21 mouse cellular contexts compared by ENCODE assay signal in genomic region chr2:92277787-92278186, GRCm38 (mm10).
DNase-seq lines count a peak whose midpoint lies in the region; ATAC-seq and TF ChIP-seq lines count a peak whose summit lies in the region.
"Had no signal": no experiment of that assay in that cellular context is flagged by ENCODE, and none has a peak within 500 bp of the region (broad histone marks: within the 10 kb centered on the region; RNA-seq: fewer than 3 reads in every experiment).

No protein-coding gene starts in this region.

- H3K36me3 ChIP-seq in forebrain, embryonic 15.5 days, result no peaks in the 10 kb centered on the region
- no peaks in the 10 kb centered on the region; the same call in 1 of the 2 replicates for H3K36me3 ChIP-seq in forebrain, embryonic 10.5 days (replicated peaks)
- H3K36me3 ChIP-seq in neural tube, embryonic 15.5 days, result no peaks in the 10 kb centered on the region
- H3K36me3 ChIP-seq in hindbrain, postnatal 0 days (ENCODE audit: insufficient read depth, low read length), result no peaks in the 10 kb centered on the region
- H3K36me3 ChIP-seq: heart, embryonic 15.5 days; intestine, embryonic 15.5 days had no signal

- TF ChIP-seq CTCF in layer of hippocampus, adult 2 months (conservative IDR thresholded peaks at IDR 0.05), result no peak
- TF ChIP-seq CTCF in hindbrain, postnatal 0 days (IDR thresholded peaks at IDR 0.05; ENCODE audit: low read depth), result no peak

- peaks cover 26% of the 10 kb centered on the region for H3K4me1 ChIP-seq in forebrain, embryonic 15.5 days
- no peaks in the 10 kb centered on the region for H3K4me1 ChIP-seq in forebrain, embryonic 10.5 days
- peaks cover 25% of the 10 kb centered on the region for H3K4me1 ChIP-seq in neural tube, embryonic 15.5 days
- H3K4me1 ChIP-seq in hindbrain, postnatal 0 days (ENCODE audit: insufficient read depth, low read length), result peaks cover 4% of the 10 kb centered on the region
- H3K4me1 ChIP-seq: embryonic facial prominence, embryonic 10.5 days; intestine, embryonic 15.5 days had no signal

- H3K9me3 ChIP-seq in forebrain, embryonic 15.5 days, result no peaks in the 10 kb centered on the region
- H3K9me3 ChIP-seq in forebrain, embryonic 10.5 days, result no peaks in the 10 kb centered on the region
- H3K9me3 ChIP-seq in neural tube, embryonic 15.5 days (replicated peaks), result no peaks in the 10 kb centered on the region
- no peaks in the 10 kb centered on the region for H3K9me3 ChIP-seq in hindbrain, postnatal 0 days (ENCODE audit: low read length)
- H3K9me3 ChIP-seq: embryonic facial prominence, embryonic 10.5 days; heart, embryonic 15.5 days; intestine, embryonic 15.5 days had no signal

- ATAC-seq in forebrain, embryonic 15.5 days (replicated peaks), result no peak
- no peak for ATAC-seq in neural tube, embryonic 15.5 days (ENCODE audit: low FRiP score)
- ATAC-seq in hindbrain, postnatal 0 days, result no peak
- ATAC-seq: intestine, embryonic 15.5 days had no signal

- peak overlapping the region; percentile 69 for H3K27ac ChIP-seq in forebrain, embryonic 15.5 days (replicated peaks)
- no peak overlapping the region for H3K27ac ChIP-seq in forebrain, embryonic 10.5 days
- peak overlapping the region; percentile 85 for H3K27ac ChIP-seq in layer of hippocampus, adult 2 months
- H3K27ac ChIP-seq in neural tube, embryonic 15.5 days (replicated peaks), result peak overlapping the region; percentile 76
- peak overlapping the region; percentile 65; the same call in 1 of the 2 replicates for H3K27ac ChIP-seq in hindbrain, postnatal 0 days
- H3K27ac ChIP-seq: embryonic facial prominence, embryonic 10.5 days; heart, adult 2 months; heart, embryonic 15.5 days; intestine, embryonic 15.5 days had no signal

- 74% methylated on average over 3 of the region's 3 CpGs for WGBS in forebrain, embryonic 15.5 days
- WGBS in forebrain, embryonic 10.5 days, result 87% methylated on average over 3 of the region's 3 CpGs
- WGBS in neural tube, embryonic 15.5 days, result 69% methylated on average over 3 of the region's 3 CpGs
- 66% methylated on average over 3 of the region's 3 CpGs for WGBS in hindbrain, postnatal 0 days

- H3K27me3 ChIP-seq in forebrain, embryonic 15.5 days, result no peaks in the 10 kb centered on the region
- H3K27me3 ChIP-seq in forebrain, embryonic 10.5 days (ENCODE audit: poor library complexity, severe bottlenecking), result no peaks in the 10 kb centered on the region
- no peaks in the 10 kb centered on the region for H3K27me3 ChIP-seq in neural tube, embryonic 15.5 days (replicated peaks)
- no peaks in the 10 kb centered on the region for H3K27me3 ChIP-seq in hindbrain, postnatal 0 days (ENCODE audit: insufficient read depth, low read length)
- H3K27me3 ChIP-seq: CH12.LX; heart, embryonic 15.5 days; intestine, embryonic 15.5 days had no signal

- DNase-seq in forebrain, embryonic 10.5 days (ENCODE audit: extremely low spot score, low spot score), result no peak
- DNase-seq in layer of hippocampus, adult 2 months (ENCODE audit: low spot score in 2 of 2), result no peak
- no peak for DNase-seq in layer of hippocampus, postnatal 25 days (ENCODE audit: extremely low spot score in 1 of 2, low spot score in 1 of 2)
- DNase-seq in neural tube, embryonic 10.5 days (ENCODE audit: extremely low spot score, low spot score), result no peak
- no peak for DNase-seq in hindbrain, postnatal 0 days (ENCODE audit: low spot score)
- DNase-seq in thymus, postnatal 25 days, result no peak
- DNase-seq: adrenal gland, adult 2 months; adrenal gland, postnatal 36 days; cerebellum, adult 2 months; cerebellum, postnatal 10 days; gastrocnemius, postnatal 14 days; heart, adult 2 months; heart, postnatal 14 days; kidney, adult 18-20 months had no signal

- H3K4me3 ChIP-seq in forebrain, embryonic 15.5 days, result no peak overlapping the region
- H3K4me3 ChIP-seq in forebrain, embryonic 10.5 days, result no peak overlapping the region
- H3K4me3 ChIP-seq in layer of hippocampus, adult 2 months, result no peak overlapping the region
- no peak overlapping the region for H3K4me3 ChIP-seq in neural tube, embryonic 15.5 days (replicated peaks)
- no peak overlapping the region for H3K4me3 ChIP-seq in hindbrain, postnatal 0 days (ENCODE audit: low read length)
- H3K4me3 ChIP-seq: embryonic facial prominence, embryonic 10.5 days; heart, adult 2 months; heart, embryonic 15.5 days; intestine, embryonic 15.5 days had no signal

- H3K4me2 ChIP-seq in forebrain, embryonic 15.5 days (replicated peaks), result no peak overlapping the region
- H3K4me2 ChIP-seq in neural tube, embryonic 15.5 days, result no peak overlapping the region
- H3K4me2 ChIP-seq in hindbrain, postnatal 0 days (ENCODE audit: low read depth, low read length), result no peak overlapping the region
- H3K4me2 ChIP-seq: heart, embryonic 11.5 days; heart, embryonic 15.5 days; intestine, embryonic 15.5 days had no signal

- no peak overlapping the region for H3K9ac ChIP-seq in forebrain, embryonic 15.5 days (replicated peaks)
- no peak overlapping the region; the same call in 1 of the 2 replicates for H3K9ac ChIP-seq in neural tube, embryonic 15.5 days (replicated peaks)
- H3K9ac ChIP-seq in hindbrain, postnatal 0 days (replicated peaks; ENCODE audit: low read length), result no peak overlapping the region
- H3K9ac ChIP-seq: heart, embryonic 15.5 days; intestine, embryonic 15.5 days had no signal
